Mouse (Mus musculus): ENCODE measurements at regions not wholly inside any gene's neighbourhood (a gene's known extent, or its start where the extent isn't known, plus 50 kb on each side); places are given as distances from the start of the nearest gene placed in this dataset.

DNA sequence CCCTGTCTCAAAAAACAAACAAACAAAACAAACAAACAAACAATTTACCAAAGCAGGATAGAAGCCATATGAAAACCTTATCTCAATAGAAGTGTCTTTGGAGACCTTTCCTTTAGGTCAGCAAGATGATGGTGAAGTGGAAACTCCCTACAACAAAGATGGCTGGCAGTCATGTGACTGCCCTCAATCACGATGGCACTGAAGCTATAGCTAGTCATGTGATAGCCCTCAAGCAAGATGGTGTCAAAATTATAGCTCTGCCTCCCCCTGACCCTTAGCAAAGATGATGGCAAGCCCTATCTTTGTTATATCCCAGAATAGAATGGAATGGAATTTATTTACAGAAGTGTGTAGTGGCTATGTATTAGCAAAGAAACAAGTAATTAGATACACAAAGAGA lies 423.2 kb downstream of the 1810013L24Rik start:
- DNase-seq (ENCODE audit: low spot score): no peak

DNA sequence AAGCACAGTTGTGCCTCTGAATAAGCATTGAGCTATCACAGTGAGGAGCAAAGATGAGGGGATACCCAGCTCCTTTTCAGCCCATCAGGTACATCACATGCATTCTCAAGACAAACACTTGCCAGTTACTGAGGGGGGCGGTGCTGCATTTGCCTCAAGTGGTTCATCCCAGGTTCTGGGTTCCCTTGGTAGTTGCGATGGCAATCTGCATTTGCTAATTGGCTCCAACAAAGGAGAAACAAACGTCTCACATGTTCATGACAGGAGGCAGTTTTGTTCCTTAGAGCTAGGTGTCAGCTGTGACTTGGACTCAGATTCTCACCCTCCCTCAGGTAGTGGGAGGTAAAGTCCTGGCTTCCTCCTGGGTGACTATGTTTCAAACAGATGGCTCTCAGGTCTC lies 425.5 kb downstream of the 1810013L24Rik start:
- no peak for DNase-seq (ENCODE audit: low spot score)

DNA sequence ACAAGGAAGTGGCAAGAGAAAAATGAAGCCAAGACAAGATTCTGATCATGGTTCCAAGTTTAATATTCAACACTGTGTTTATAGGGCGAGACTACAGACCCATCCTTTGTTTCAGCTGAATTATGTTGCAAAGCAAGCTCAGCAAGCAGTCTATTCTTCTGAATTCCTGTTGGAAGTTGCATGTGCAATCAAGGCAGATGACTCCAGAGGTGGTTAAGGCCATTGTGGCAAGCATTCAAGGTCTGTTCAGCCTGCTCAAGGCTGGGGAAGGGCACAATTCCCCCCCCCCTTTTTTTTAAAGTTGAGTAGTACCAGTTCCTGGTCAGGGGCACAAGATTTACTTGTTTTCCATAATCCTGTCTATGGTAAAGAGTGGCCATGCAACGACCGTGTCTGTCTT lies 431.1 kb downstream of the 1810013L24Rik start:
- no peak for DNase-seq (ENCODE audit: low spot score)

DNA sequence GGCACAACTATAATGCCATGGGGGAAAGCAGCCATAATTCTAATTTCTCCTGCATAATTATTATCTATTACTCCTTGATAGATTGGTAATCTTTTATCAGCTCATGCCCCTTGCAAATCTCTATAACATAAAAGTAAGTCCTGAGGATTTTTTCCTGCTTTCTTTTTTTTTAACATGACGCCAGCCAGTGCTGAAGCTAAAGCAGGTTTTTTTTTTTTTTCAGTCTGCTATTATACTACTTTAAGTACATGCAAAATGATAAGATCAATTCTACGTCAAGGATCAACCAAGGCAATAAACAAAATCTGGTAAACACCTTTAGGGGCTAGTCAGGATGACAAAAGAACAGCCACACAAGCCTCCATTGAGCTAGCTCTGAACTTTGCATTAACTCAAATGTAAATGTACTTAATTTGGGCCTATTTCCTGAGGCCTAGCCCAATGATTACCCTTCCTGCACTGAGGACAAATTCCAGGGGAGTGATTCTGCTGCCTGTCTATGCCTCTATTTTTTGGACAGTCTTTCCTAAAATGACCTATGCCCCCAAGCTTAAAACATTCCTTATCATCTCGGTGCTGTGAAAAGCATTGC lies 434.8 kb downstream of the 1810013L24Rik start:
- no peak for DNase-seq (ENCODE audit: low spot score)

DNA sequence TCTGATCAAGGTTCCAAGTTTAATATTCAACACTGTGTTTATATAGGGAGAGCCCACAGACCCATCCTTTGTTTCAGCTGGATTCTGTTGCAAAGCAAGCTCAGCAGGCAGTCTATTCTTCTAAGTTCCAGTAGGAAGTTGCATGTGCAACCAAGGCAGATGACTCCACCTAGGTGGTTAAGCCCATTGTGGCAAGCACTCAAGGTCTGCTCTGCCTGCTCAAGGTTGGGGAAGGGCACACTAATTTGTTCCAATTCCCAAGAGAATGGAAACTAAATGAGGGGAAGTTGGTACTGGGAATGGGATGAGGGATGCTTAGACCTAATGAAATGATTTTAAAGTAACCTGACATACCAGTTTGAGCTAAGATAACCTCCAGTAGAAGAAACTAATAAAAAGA lies 437.3 kb downstream of the 1810013L24Rik start:
- DNase-seq (ENCODE audit: low spot score): no peak

DNA sequence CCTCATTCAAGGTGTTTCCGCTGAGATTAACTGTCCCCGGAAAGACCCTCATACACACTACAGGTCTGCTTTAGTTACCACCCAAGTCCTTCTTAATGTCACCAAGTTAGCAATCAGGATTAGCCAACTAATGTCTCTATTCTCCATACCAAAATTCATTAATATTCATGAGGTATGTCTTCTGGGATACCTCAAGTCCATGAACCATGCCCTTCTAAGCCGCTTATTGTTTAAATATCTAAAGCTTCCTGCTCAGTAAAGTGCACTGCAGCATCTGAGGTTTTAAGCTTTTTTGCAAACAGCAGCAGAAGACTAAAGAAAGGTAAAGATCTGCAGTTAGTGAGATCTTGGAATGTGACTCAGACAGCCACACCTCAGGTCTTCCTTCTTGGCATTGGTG lies 440.2 kb downstream of the 1810013L24Rik start:
- DNase-seq (ENCODE audit: low spot score): no peak

DNA sequence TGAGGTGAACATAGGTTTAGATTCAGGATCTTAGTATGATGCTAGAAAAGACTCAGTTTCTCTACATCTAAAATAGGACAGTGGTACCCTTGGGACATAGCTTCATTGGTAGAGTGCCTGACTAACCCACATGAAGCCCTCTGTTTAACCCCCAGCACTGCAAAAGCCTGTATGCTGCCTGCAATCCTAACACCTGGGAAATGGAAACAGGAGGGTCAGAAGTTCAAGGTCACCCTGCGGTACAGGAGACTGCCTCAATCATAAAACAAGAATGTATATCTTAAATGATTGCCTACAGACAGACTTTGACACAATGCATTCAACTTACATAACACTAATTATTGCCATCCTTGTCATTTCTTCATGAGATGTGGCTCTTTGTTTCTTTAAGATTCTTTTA lies 440.8 kb downstream of the 1810013L24Rik start:
- no peak for DNase-seq (ENCODE audit: low spot score)

DNA sequence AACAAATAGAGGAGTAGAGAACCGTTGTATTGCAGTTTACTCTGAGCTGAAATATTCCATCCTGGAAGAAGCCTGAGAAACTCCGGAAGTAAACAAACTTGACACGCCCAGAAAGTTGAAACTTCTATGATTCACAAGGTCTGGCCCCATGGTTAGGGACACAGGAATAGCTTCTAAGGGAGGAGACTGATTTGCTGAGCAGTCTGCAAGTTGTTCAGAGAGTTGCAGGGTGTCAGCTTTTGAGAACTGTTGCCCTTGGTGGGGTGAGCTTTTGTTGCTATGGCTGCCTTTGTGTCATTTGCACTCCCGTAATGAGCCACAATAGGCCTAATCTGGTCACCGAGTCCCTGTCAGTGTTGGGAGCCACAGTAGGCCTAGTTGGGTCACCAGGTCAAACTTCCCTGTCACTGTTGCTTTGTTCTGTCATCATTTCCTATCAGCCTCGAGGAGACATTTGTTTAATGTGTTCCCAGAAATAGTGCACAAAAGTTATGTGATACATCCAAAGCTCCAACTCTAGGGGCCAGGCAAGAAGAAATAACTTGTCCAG lies 443.9 kb downstream of the 1810013L24Rik start:
- no peak for DNase-seq (ENCODE audit: low spot score)

DNA sequence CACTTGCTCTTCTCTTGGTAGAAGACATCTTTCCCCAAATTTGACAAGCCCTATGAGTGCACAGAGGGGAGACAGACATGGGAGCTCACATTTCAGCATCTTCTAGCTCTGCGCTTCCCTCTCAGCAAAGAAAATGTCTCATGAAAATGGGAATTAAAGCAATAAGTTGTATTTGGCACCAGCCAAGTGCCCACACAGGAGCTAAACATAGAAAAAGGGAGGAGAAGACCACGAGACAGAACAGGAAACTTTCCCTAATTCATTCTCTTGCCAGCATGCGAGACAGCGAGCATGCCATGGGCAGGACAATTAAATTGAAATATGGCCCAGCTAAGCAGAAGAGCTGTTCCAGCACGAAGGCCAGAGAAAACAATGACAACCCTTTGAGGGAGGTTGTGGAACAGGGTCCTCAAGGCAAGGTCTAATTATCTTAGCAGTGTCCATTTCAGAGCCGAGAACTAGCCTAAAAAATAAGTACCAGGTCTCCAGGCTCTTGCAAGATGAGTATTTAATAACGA lies 444.7 kb downstream of the 1810013L24Rik start:
- DNase-seq (ENCODE audit: low spot score): no peak

DNA sequence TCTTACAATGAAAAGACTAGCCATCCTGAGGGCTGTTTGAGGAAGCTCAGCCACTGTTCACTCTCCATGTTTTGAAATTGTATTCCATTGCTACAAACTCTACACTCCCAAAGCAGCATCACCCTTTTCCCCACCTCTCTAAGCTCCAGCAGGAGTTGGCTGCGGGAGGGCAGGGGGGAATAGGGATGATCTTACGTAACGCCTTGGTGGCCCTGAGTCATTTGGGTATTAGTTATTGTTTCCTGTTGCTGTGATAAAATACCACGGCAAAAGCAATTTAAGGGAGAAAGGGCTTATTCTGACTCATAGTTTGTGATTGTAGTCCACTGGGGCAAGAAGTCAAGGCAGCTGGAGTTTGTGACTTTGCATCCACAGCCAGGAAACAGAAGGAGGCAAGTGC lies 445.5 kb downstream of the 1810013L24Rik start:
- DNase-seq (ENCODE audit: low spot score): no peak

DNA sequence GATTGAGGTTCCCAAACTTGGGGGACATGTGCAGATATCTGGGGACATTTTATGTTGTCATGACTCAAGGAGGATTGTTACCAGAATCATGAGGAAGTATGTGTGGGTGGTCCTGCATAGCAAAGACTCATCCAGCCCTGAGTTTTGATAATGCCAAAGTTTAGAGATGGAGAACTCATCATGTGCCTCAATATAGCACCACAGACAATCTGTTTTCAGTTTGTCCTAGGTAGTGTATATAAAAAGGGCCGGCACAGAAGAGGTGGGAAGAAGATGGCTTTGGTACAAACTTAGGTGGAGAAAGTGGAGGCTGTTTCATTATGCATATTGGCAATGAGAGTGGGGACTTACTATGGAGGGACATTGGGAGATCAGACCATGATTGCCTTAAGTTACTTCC lies 447.2 kb downstream of the 1810013L24Rik start:
- DNase-seq (ENCODE audit: low spot score): no peak

DNA sequence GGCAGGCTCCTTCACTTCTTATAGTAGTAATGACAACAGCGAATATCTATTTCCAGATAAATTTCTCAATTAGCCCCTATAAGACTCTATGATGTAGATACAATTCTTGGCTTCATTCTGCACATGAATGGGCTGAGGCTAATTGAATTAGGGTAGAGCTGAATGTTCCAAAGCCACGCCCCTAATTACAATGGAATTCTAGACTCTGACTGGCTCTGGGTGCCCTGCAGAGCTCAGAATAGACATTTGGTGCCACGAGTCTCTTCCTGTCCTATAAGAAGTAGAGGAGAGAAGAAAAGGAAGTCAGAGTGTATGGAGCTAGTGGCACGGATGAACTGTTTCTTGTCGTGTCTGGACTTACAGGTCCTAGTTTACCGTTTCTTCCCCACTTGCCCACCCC lies 449.8 kb downstream of the 1810013L24Rik start:
- DNase-seq (ENCODE audit: low spot score): no peak

DNA sequence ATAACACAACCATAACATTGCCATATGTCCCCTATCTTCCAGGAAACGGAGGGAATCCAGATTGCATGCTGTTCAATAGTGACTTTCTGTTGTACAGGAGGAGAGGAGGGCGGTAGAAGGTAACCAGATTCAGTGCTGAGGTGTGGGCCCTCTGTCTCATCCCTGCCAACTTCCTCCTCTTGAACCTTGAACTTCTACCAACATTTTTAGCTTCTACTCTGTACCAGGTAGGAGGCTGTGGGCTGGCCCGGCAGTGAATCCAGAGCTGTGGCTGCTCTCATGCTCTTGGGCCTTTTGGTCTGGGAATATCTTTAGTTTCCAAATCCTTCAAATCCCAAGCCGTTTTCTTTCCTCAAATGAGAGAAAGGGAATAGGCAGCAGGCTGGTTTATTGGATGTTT lies 450.5 kb downstream of the 1810013L24Rik start:
- DNase-seq (ENCODE audit: low spot score): no peak

DNA sequence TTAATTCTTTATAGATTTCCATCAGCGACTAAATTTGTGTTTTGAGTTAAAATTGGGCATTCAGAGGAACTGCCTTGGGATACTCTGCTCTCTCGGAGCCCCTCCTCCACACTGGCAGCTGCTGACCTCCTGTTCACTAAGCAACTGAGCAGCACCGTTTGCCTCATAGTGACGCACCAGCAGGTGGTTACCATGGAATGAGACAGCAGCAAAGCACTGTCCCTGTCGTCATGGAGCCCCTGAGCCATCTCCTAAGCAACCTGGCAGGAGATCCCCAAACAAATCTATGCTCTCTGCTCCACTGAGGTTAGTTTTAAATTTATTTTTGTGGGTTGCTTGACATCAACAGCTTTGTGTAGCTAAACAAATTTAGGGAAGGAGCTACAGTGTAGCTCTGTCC lies 451.0 kb downstream of the 1810013L24Rik start:
- peak; percentile 1 for DNase-seq (ENCODE audit: low spot score)

DNA sequence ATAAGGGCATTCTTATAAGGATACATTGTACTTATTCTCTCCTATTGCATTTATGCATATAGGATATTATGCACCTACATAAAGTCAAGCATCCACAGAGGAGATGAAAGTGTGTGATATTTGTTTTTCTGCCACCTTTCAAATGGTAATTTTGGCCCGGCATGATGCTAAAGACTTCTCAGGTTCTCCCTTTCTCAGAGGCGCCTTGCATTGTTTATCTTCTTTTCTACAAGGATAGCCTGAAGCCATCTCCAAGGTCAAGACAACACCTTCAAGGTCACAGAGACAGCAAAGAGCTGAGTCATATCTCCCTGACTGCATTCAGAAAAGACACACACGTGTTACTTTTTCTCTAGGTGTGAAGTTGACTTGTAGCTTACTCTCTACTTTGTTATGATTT lies 454.5 kb downstream of the 1810013L24Rik start:
- DNase-seq (ENCODE audit: low spot score): no peak

DNA sequence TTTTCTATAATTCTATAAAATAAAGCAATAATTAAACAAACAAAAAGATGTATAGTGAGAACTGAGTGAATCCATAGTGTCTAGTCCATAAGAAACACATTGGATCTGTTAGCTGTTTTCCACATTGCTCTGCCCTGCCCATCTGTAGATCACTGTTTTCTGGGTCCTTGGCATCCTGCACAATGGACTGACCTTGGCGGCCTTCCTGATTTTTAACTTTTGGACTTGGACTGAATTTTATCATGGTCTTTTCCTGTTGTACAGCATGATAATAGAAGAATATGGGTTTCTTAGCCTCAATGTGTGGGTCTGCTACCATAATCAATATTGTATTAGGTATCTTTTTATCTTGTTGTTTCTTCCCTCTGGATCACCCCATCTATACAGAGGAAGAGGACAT lies 456.0 kb downstream of the 1810013L24Rik start:
- DNase-seq (ENCODE audit: low spot score): no peak

DNA sequence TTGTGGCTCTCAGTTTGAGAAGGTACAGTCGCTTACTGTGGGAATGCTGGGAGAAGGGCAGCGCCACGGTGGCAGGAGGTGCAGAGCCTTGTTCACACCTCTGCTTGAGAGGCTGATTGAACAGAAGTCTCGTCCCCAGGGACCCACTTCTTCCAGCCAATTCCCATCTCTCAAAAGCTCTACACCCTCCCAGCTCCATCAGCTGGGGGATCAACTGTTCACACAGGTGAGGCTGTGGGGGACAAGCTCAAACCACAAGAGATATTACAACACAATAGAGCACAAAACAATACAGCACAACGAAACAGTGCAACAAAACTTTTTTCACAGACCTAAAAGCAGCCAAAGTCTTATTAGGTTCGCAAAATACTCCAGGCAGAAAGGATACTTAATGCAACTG lies 457.7 kb downstream of the 1810013L24Rik start:
- DNase-seq (ENCODE audit: low spot score): no peak

DNA sequence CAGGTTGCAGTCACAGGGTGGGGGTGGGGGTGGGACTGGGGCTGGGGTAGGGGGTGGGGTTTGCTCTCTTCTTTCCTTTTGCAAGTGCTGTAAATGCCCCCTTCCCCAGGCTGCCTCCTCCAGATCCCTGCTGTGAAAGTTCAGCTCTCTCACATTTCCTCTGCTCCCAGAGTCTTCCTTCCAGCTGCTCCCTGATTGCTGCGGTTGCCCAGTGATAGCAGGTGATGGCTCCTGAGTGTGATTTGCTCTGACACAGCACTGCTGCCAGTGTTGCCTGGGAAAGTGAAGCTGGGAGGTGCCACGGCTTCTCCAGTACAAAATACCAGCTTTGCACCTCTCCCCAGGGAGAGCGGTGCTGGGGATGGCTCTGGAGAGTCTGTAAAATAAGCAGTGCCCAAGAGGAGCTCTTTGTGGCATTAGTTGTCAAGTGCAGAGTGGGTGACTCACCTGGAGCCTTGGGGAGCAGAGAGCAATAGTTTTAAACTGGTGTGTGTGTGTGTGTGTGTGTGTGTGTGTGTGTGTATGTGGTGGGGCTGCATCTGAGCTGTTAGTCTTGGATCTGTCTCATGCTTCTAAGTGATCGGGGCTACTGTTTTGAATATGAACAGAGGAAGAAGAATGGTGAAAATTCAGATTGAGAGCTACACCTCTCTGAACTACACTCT lies 461.6 kb downstream of the 1810013L24Rik start:
- no peak for DNase-seq (ENCODE audit: low spot score)

DNA sequence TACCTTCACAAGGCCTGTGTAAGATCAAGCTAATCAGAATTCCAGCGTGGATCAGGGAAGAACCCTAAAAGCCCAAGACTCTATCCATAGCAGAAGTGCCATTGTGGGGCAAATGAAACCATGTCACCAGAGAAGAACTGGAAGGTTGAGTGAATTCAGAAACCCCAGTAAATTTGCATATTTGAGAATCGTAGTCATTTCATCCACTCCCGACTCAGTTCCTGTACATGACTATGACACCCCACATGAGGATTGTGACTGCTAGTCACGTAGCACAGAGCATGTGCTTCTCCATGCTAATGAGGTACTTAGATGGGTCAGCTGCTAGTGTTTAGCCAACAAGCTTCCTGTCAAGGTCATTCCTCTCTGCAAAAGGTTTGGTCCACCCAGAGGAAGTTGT lies 473.2 kb downstream of the 1810013L24Rik start:
- DNase-seq (ENCODE audit: low spot score): no peak

DNA sequence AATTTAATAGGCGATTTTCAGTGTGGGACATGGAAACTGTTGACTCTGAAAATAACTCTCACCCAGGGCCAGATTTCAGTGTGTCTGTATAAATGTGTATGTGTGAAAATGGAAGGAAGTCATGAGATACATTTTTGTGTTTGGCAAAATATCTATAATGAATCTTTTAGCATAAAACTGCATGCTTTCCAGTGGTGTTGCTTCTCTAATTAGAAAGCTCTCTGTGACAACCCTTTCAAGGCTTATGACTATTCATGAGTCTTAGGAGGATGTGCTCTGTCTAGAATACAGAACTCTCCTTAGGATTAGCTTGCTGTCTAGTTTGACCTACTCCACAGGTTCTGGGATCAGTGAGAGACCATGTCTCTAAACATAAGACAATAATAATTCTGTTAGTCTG lies 474.2 kb downstream of the 1810013L24Rik start:
- no peak for DNase-seq (ENCODE audit: low spot score)

DNA sequence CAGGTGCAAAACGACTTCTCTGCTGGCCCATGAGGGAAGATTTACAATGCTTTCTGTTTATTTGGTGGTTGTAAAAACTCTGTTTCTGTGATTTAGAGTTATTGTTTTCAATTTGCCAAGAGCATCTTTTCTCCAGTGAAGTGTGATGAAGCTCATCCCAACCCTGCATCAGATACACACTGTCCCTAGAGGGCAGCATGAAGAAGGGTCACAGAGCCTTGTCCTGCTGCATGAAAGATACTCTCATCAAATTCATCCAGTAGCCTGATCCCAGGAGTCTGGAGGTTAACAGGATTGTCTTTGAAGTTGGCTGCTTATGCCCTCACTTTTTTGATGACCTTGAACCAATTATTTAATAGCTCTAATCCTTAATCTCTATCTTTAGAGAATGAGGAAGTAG lies 480.8 kb downstream of the 1810013L24Rik start:
- no peak for DNase-seq (ENCODE audit: low spot score)

DNA sequence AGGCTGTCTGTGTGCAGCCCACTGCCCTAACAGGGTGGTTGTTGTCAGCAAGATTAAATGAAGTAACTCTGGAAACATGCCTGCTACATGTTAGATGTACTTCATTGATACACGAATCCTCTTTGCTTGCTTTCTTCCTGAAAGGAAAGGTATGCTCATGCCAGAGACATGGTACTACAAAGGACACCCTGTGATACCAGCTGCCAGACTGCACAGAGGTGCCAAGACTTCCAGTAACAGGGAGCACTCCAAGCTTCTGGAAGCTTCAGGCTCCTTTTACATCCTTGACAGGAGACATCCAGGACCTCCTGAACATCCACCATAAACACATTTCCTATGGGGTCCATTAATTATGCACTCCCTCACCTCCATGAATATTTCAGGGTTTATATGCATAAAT lies 505.7 kb downstream of the 1810013L24Rik start:
- no peak for DNase-seq (ENCODE audit: low spot score)

DNA sequence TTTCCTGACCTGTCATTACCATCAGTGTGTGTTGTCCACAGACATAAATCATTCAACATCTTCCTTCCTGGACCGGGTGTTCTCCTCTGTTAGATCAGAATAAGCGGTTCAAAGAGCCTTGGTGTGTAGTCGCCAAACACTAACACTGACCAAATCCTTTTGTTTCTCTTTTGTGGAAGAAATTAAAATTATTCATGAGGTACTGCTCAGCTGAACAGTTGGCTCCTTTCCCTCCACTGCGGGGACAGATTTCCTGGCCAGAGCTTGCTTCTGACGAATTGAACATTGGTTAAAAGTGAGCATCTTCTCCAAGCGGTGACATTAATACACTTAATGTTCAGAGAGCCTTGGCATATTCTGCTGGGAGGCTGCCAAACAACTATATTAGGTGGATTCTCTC lies 506.2 kb downstream of the 1810013L24Rik start:
- DNase-seq (ENCODE audit: low spot score): no peak
